Mouse (Mus musculus) hindbrain, embryonic 14.5 days (tissue): ENCODE measurements at regions not wholly inside any gene's neighbourhood (a gene's known extent, or its start where the extent isn't known, plus 50 kb on each side); places are given as distances from the start of the nearest gene placed in this dataset.

Source experiments
- ATAC-seq: fragments of 200-750 bp; cut with Nextera tagmentation; 2 replicates; pipeline ENCODE4 v1.8.0; 2017; ENCODE audit warnings: moderate number of reproducible peaks, mild to moderate bottlenecking, moderate TSS enrichment, moderate library complexity; ENCODE audit not compliant: low FRiP score
- DNase-seq: peaks from one replicate; pipeline ENCODE4 v3.0.0-alpha.2; 2015; ENCODE audit warnings: low spot score
- H3K27ac ChIP-seq: fragments of 300-500 bp; sonication (generic); 2 replicates; pipeline ENCODE4 v1.5.1; 2014; ENCODE audit warnings: mild to moderate bottlenecking, moderate library complexity
- H3K27me3 ChIP-seq: fragments of 300-500 bp; sonication (generic); 2 replicates; pipeline ENCODE4 v1.6.1; 2014; ENCODE audit warnings: mild to moderate bottlenecking, low read length, mixed read lengths; ENCODE audit not compliant: control insufficient read depth, insufficient read depth
- H3K36me3 ChIP-seq: fragments of 300-500 bp; sonication (generic); replicated peaks from 2 replicates; pipeline ENCODE4 v1.6.1; 2014; ENCODE audit not compliant: control insufficient read depth, insufficient read depth
- H3K4me1 ChIP-seq: fragments of 300-500 bp; sonication (generic); replicated peaks from 2 replicates; pipeline ENCODE4 v1.6.1; 2014; ENCODE audit warnings: antibody characterized with exemption, low read length, mixed read lengths; ENCODE audit not compliant: control insufficient read depth, insufficient read depth
- H3K4me2 ChIP-seq: fragments of 300-500 bp; sonication (generic); replicated peaks from 2 replicates; pipeline ENCODE4 v1.6.1; 2014; ENCODE audit warnings: mild to moderate bottlenecking, moderate library complexity
- H3K4me3 ChIP-seq: fragments of 300-500 bp; sonication (generic); replicated peaks from 2 replicates; pipeline ENCODE4 v1.5.1; 2014; ENCODE audit warnings: mild to moderate bottlenecking, low read length
- H3K9ac ChIP-seq: fragments of 300-500 bp; sonication (generic); 2 replicates; pipeline ENCODE4 v1.6.1; 2014
- H3K9me3 ChIP-seq: fragments of 300-500 bp; sonication (generic); 2 replicates; pipeline ENCODE4 v1.6.1; 2016; ENCODE audit warnings: low read length; ENCODE audit not compliant: control insufficient read depth
- WGBS: fragments of 180-500 bp; shearing (Covaris S2); extraction: QIAGEN DNeasy Blood & Tissue Kit; methylation state at CpG from one replicate; pipeline ENCODE4 v1.1.7; 2014; 5-methylcytosine and 5-hydroxymethylcytosine counted together

DNA sequence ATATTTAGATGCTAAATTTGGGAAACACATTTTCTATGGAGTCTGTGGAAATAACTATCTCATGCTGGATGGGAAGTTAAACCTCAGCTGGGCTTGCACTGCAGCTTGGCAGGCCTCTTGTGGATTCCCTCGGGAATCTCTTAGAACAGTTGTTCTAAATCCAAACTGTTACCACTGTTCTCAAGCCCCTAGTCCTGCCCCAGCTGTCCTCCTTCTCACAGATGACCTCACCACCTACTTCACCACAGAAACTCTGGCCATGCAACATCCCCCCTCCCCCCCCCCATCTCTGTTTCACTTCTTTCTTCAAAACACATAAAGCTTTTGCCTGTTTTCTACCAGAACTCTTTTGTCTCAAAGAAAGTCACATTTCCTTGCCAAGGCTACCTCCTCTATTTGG, 136.6 kb upstream of the Wdr44 start:
- Histone ChIP-seq H3K9me3 (no peaks in the 10 kb centered on the region), H3K27me3 (no peaks in the 10 kb centered on the region), H3K4me2 (no peak overlapping the region), H3K4me1 (no peaks in the 10 kb centered on the region), H3K27ac (no peak overlapping the region), H3K36me3 (no peaks in the 10 kb centered on the region), H3K9ac (no peak overlapping the region), H3K4me3 (no peak overlapping the region)
- no peak for ATAC-seq
- no peak for DNase-seq
- 50% methylated on average over 1 of the region's 1 CpGs for WGBS

- WGBS = 16% methylated on average over 3 of the region's 3 CpGs
- Histone ChIP-seq H3K4me1 (no peaks in the 10 kb centered on the region), H3K9me3 (no peaks in the 10 kb centered on the region), H3K9ac (no peak overlapping the region), H3K36me3 (no peaks in the 10 kb centered on the region), H3K27me3 (no peaks in the 10 kb centered on the region), H3K27ac (no peak overlapping the region), H3K4me2 (no peak overlapping the region), H3K4me3 (no peak overlapping the region)
- ATAC-seq = no peak
- DNase-seq = peak; percentile 61
These were observed 127.3 kb upstream of the Wdr44 start for GRCm38 (mm10) chrX:23565581-23565980.
